Mouse (Mus musculus): ENCODE data around the gene Ttc37.

The Ttc37 gene

GRCm38 (mm10) chr13:76098493-76099303 lies at the start of gene Ttc37, which contains the start of gene Arsk:
Ttc37 (plus strand) TSS chr13:76098734.
Arsk (minus strand) TSS chr13:76098660.
- peak; percentile 91 for DNase-seq (ENCODE audit: low read depth, low spot score)

DNA sequence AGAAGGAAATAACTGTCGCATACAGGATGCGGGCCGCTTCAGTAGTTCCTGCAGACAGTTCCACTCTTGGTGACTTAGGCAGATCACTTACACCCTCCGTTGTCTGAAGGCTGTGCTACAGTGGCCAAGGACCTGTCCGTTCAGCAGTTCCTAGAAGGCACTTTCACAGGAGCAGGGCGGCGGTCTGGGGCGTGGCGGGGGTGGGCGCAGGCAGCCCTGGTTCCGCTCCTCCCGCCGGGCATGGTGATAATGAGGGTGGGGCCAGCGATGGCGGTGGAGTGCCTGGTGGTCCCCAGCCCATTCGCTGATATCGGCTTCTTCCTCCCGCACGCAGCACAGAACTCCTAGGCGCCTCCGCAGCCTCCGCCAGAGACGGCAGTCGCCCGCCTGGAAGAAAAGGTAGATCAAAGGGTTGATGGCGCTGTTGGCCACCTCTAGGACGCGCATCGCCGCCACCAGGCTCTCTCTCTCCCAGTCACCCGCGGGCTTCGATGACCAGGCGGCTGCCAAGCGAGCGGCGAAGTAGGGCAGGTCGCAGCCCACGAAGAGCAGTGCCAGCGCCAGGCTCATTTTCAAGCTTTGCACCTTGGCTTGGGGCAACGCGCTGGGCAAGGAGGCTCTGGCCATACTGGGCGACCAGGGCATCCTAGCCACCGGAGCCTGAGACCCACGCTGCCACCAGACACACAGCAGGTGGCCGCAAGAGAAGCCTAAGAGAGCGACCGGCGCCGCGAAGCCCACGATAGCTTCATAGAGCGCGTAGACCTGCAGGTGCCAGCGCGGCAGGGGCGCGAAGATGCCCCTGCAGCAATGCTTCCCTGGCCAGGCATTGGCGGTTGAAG lies 42.9 kb upstream of the Ttc37 start:
- DNase-seq (ENCODE audit: low read depth, low spot score) = no peak

GRCm38 (mm10) chr13:76056261-76056724 lies 42.2 kb upstream of the Ttc37 start:
- no peak for DNase-seq (ENCODE audit: low read depth, low spot score)

GRCm38 (mm10) chr13:76056896-76057266 lies 41.7 kb upstream of the Ttc37 start, which contains the start of gene Gpr150:
Gpr150 (minus strand) TSS chr13:76056996.
- DNase-seq (ENCODE audit: low read depth, low spot score) = no peak

GRCm38 (mm10) chr13:76057267-76058069 lies 41.1 kb upstream of the Ttc37 start:
- DNase-seq (ENCODE audit: low read depth, low spot score) = no peak

DNA sequence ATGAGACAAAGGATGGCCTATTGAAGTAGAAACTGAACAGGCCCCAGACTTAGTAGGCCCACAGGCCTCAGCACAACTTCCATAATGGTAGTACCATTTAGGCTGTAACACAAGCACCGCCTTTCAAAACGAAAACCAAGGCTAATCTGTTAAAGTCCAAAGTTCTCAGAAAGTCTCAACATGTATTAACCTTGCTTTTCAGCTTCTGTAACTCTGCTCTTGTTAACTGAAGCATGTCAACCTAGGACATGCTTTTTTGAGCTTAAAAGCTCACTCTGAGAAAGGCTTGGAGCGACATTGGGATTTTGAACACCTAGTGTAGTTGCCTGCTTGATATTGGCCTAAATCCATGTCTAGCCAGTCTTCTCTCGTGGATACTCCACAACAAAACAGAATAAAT lies 38.9 kb upstream of the Ttc37 start:
- no peak for DNase-seq (ENCODE audit: low read depth, low spot score)

GRCm38 (mm10) chr13:76062126-76062525 lies 36.4 kb upstream of the Ttc37 start:
- DNase-seq (ENCODE audit: low read depth, low spot score) = no peak

DNA sequence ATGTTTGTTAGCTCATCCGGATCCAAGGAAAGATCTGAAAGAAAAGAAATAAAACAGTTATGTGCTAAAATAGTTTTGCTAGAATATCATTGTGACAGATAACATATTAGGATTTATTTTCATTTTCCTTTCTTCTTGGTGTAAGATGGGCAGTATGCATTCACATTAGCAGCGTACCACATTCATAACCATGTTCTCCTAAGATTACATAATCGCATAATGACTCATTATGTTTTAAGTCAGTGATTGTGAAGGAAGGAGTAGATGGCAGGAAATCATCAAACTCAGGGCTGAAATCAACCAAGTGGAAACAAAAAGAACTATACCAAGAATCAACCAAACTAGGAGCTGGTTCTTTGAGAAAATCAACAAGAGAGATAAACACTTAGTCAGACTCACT lies 36.0 kb upstream of the Ttc37 start:
- DNase-seq (ENCODE audit: low read depth, low spot score) = no peak

DNA sequence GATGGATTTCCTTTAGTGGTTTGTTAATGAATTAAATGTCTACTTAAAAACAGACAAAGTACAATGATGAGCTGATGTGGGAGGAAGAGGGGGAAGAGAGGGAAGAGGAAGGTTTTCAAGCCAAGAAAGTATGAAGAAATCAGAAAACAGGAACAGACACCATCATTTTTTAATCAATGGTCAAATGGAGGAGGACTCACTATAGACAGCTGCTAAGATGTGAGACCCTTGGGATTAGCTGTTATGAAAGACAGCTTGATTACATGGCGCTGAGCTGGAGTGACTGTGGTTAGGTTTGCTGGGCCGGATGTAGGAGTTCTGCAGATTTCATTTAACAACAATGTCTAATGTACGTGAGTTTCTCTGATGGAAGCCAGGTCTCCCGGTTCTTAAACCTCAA lies 35.0 kb upstream of the Ttc37 start:
- no peak for DNase-seq (ENCODE audit: low read depth, low spot score)

- no peak for DNase-seq (ENCODE audit: low read depth, low spot score)
Observed at GRCm38 (mm10) chr13:76064363-76064945, 34.1 kb upstream of the Ttc37 start.

- no peak for DNase-seq (ENCODE audit: low read depth, low spot score)
Observed at GRCm38 (mm10) chr13:76074323-76074722, 24.2 kb upstream of the Ttc37 start.

- peak; percentile 50 for DNase-seq (ENCODE audit: low read depth, low spot score)
Observed at GRCm38 (mm10) chr13:76098116-76098492, 430 bp upstream of the Ttc37 start.

DNA sequence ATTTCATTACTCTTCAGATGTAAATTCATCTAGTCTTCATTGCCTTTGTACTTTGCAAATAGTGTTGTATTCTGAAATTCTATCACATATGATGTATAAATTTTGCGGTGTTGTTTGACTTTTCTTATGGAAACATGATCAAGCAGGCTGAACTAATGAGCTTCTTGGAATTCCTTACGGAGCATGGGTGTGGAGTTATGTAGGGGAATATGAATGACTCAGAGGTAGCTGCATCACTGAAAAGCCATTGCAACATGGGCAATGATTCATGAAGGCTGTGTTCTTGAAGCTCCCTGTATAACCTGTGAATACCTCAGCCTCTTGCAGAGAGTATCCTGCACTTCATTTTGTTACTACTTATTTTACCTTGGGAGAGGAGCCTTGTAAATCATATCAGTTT lies 3.5 kb downstream of the Ttc37 start:
- DNase-seq (ENCODE audit: low read depth, low spot score) = no peak

DNA sequence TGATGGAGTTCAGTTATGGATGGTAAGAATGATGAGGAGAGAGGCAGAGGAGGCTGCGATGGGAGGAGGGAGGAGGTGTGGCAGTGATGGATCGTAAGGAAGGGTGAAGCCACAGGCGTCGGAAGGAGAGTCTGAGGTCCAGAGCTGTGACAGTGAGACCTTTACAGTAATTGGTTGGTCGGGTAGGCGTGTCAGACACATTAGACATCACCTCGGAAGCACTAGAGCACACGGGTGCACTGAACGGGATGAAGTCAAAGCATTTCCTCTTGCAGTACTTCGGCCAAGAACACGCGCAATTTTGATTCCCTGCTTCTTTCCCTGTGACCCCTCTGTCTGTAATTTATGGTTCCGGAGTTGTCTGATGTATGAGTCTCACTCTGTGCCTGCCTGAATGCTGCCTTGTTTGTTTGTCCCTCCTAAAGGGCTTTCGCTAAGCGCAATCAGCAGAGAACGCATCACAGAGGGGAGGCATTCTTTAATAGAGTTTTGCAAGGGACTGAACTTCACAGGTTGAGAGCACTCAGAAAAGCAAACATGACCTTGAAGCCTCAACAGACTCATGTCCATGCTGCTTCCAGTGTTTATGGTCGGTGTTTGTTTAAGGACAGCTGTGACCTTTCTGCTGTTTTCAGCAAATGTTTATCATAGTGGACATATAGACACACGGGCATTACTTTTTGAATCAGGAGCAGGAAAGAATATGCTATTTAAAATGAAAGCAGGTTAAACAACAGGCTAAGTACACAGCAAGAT lies 10.7 kb downstream of the Ttc37 start:
- DNase-seq (ENCODE audit: low read depth, low spot score) = no peak

DNA sequence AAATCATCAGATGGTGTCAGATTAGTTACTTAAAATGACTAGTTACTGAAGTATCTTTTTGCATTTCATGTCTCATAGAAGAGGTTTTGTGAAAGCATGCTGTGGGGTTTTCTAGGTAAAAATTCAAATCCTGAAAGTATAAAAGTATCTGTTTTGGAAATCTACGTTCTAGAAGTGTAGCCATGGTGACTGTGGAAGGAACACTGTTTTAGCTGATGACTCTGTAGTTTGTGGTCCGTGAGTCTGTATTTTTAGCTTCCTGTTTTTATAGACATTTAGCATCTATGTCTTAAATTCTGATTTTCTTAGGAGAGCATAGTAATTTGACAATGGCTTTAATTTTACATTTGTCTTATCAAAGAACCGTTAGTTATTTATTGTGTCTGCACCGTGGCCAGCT lies 30.3 kb downstream of the Ttc37 start:
- no peak for DNase-seq (ENCODE audit: low read depth, low spot score)

- DNase-seq (ENCODE audit: low read depth, low spot score) = no peak
Observed at GRCm38 (mm10) chr13:76132415-76132814, 33.9 kb downstream of the Ttc37 start.

- no peak for DNase-seq (ENCODE audit: low read depth, low spot score)
Observed at GRCm38 (mm10) chr13:76138862-76139261, 40.3 kb downstream of the Ttc37 start.

DNA sequence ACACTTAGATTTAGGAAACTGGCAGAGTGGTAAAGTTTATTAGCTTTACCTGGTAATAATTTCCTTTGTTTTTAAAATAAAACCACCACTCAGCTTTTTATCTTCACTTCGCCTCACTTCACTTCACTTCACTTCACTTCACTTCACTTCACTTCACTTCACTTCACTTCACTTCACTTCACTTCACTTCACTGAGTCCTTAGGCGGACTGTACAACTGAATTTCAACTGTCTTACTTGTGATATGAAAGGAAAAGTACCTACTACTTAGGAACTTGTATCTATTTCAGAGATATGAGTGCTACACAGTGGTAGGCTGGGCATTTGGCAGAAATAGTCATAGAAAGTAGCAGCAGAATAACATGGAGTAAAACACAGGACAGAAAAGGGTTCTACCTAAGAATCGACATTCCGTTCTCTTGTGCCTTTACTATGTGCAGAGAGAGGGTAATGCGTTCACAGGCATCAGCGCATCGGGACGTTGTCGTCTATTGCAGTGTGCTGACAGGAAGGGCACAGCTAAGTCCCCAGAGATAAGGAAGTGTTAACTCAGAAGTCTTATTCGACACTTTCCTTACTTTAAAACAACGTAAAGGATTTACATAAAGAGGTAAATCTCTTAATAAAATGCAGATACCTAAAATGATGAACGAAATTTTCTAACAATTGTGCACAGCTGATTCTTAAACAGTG lies 42.7 kb downstream of the Ttc37 start:
- DNase-seq (ENCODE audit: low read depth, low spot score) = no peak

DNA sequence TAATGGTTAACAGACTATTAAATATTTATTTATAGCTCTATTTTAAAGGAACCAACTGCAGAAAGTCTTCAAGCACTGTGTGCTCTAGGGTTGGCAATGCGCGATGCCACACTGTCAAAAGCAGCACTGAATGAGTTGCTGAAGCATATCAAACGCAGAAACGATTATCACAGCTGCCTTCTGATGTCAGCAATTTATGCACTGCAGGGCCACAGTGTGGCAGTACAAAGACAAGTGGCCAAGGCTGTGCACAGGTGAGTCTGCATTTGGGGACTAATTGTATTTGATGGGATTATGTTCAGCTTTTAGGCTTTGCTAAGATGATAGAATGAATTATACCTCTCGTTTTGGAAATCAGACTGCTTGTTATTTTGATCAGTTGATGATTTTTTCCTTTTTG lies 51.9 kb downstream of the Ttc37 start:
- DNase-seq (ENCODE audit: low read depth, low spot score) = no peak

- DNase-seq (ENCODE audit: low read depth, low spot score) = no peak
Observed at GRCm38 (mm10) chr13:76157099-76157498, 58.6 kb downstream of the Ttc37 start.

Data from WW6 (cell line).